Mouse (Mus musculus) forebrain, embryonic 16.5 days (tissue): ENCODE measurements at regions not wholly inside any gene's neighbourhood (a gene's known extent, or its start where the extent isn't known, plus 50 kb on each side); places are given as distances from the start of the nearest gene placed in this dataset.

Experiments used
- ATAC-seq: fragments of 200-750 bp; cut with Nextera tagmentation; 2 replicates; pipeline ENCODE4 v1.8.0; 2017; ENCODE audit warnings: mild to moderate bottlenecking, moderate library complexity
- H3K27ac ChIP-seq: fragments of 300-500 bp; sonication (generic); 2 replicates; pipeline ENCODE4 v1.5.1; 2014; ENCODE audit warnings: low read length, control low read depth
- H3K27me3 ChIP-seq: fragments of 300-500 bp; sonication (generic); replicated peaks from 2 replicates; pipeline ENCODE4 v1.6.1; 2014; ENCODE audit warnings: low read length; ENCODE audit not compliant: control insufficient read depth, insufficient read depth
- H3K36me3 ChIP-seq: fragments of 300-500 bp; sonication (generic); 2 replicates; pipeline ENCODE4 v1.6.1; 2014; ENCODE audit not compliant: control insufficient read depth, insufficient read depth
- H3K4me1 ChIP-seq: fragments of 300-500 bp; sonication (generic); replicated peaks from 2 replicates; pipeline ENCODE4 v1.6.1; 2014; ENCODE audit warnings: low read length; ENCODE audit not compliant: control insufficient read depth, insufficient read depth
- H3K4me2 ChIP-seq: fragments of 300-500 bp; sonication (generic); 2 replicates; pipeline ENCODE4 v1.6.1; 2014; ENCODE audit warnings: mild to moderate bottlenecking, low read length, control low read depth
- H3K4me3 ChIP-seq: fragments of 300-500 bp; sonication (generic); replicated peaks from 2 replicates; pipeline ENCODE4 v1.5.1; 2014; ENCODE audit warnings: mild to moderate bottlenecking, low read length, control low read depth
- H3K9ac ChIP-seq: fragments of 300-500 bp; sonication (generic); replicated peaks from 2 replicates; pipeline ENCODE4 v1.6.1; 2014; ENCODE audit warnings: low read depth, low read length, control low read depth
- H3K9me3 ChIP-seq: fragments of 300-500 bp; sonication (generic); 2 replicates; pipeline ENCODE4 v1.6.1; 2016; ENCODE audit warnings: low read length; ENCODE audit not compliant: control insufficient read depth
- WGBS: fragments of 180-500 bp; shearing (Covaris S2); extraction: QIAGEN DNeasy Blood & Tissue Kit; methylation state at CpG from one replicate; pipeline ENCODE4 v1.1.7; 2014; 5-methylcytosine and 5-hydroxymethylcytosine counted together

DNA sequence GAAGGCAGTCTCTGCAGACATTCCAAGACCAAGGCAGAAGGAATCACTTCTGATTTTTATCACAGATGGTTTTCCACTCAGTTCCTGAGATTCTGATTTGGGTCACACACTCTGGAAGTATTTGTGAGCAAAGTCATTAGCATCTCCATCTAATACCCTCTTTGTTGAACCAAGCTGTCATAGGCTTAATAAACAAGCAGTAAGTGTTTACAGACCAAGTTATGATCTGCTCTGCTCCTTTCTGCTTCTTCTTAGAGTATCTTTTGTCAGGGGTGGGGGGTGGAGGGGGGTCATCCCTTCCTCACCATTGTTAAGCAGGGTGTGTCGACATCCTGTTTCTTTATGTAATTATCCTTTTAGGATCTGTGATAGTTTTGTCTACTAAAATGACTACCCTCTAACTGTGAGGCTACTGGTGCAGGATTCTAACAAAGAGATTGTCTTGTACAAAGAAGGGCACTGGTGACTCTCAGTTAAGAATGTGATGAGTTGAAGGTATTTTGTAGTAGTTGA, 358.2 kb upstream of the Adgrl2 start:
- Histone ChIP-seq H3K36me3 (no peaks in the 10 kb centered on the region), H3K4me2 (no peak overlapping the region), H3K27me3 (no peaks in the 10 kb centered on the region), H3K4me3 (no peak overlapping the region), H3K27ac (no peak overlapping the region), H3K4me1 (no peaks in the 10 kb centered on the region), H3K9ac (no peak overlapping the region), H3K9me3 (no peaks in the 10 kb centered on the region)
- 77% methylated on average over 1 of the region's 1 CpGs for WGBS
- no peak for ATAC-seq

DNA sequence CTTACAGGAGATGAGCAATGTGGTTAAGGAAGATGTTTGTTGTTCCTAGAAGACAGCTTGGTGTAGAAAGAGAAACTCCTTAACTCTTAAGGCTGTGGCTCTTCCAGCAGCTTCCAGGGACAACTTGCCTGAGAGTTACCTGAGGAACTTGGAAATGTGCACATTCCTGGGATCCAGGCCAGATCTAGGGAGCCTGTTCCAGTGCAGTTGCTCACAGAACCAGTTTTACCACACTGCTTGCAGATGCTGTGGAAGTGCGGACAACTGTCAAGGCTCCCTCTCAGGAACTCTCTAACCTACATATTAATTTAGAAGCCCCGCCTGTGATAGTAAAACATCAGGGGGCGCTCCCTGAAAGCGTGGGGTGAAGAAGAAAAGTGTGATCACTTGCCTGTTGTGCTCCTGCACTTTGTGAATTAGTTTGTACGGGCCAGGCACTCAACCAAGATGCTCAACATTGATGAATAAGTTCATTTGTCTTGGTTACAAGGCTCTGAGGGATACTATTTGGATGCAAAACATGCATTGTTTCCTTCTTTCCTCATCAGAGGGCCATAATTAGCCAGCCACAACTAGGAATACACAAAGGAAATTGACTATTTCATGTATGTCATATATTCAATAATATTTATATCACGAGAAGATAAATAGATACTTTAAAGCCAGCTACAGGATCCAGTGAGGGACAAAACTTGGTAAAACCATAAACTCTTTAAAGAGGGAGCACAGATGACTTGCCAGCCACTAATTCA, 357.1 kb upstream of the Adgrl2 start:
- Histone ChIP-seq H3K27me3 (no peaks in the 10 kb centered on the region), H3K9me3 (no peaks in the 10 kb centered on the region), H3K27ac (no peak overlapping the region), H3K36me3 (no peaks in the 10 kb centered on the region), H3K9ac (no peak overlapping the region), H3K4me1 (peaks cover 3% of the 10 kb centered on the region), H3K4me2 (no peak overlapping the region), H3K4me3 (no peak overlapping the region)
- 38% methylated on average over 6 of the region's 6 CpGs for WGBS
- ATAC-seq: no peak

DNA sequence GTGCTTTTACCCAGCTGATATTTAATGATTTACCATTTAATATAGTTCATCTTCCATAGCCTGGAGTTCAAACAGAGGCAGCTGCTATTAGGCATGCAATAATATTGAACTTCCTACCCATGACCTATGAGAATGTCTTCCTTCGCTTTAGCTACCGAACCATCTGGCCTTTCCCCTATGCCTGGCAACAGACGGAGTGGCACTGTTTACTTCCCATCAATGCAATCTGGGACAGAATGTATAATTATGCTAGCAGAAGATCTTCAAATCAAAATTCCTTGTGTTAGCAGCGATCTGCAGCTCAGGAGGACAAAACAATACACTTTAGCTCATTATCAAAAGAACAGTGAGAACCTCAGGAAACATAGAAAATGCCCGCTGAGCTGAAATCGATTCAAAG, 352.2 kb upstream of the Adgrl2 start:
- peak; percentile 47; the same call in 1 of the 2 replicates for ATAC-seq
- 34% methylated on average over 6 of the region's 6 CpGs for WGBS

DNA sequence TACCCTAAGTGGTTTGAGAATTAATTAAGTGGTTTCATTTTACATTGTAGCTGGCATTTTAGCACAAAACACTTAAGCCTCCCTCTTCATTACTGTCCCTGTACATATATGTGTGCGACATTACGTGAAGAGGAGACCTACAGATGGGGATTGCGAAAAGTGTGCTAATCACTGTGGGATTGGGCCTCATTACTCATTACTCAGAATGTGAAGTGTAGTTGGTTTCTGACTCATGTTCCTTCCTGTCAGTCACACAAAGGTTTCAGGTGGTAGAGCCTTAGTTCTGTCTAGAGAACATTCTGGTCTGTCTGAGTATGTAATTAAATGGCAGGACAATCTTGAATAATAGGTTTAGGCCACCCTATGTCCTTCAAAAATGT, 349.0 kb upstream of the Adgrl2 start:
- Histone ChIP-seq H3K4me3 (no peak overlapping the region), H3K9ac (no peak overlapping the region), H3K9me3 (no peaks in the 10 kb centered on the region), H3K4me1 (peaks cover 6% of the 10 kb centered on the region), H3K27me3 (no peaks in the 10 kb centered on the region), H3K4me2 (no peak overlapping the region), H3K36me3 (no peaks in the 10 kb centered on the region), H3K27ac (no peak overlapping the region)
- WGBS: 71% methylated on average over 3 of the region's 3 CpGs
- no peak for ATAC-seq

More for the DNA sequence above, 352.2 kb upstream of the Adgrl2 start:
- H3K36me3 ChIP-seq: no peaks in the 10 kb centered on the region
- H3K4me2 ChIP-seq: no peak overlapping the region
- H3K27ac ChIP-seq: no peak overlapping the region
- H3K9ac ChIP-seq: no peak overlapping the region
- H3K4me1 ChIP-seq: peaks cover 6% of the 10 kb centered on the region
- no peaks in the 10 kb centered on the region for H3K9me3 ChIP-seq
- no peak overlapping the region for H3K4me3 ChIP-seq
- no peaks in the 10 kb centered on the region for H3K27me3 ChIP-seq

DNA sequence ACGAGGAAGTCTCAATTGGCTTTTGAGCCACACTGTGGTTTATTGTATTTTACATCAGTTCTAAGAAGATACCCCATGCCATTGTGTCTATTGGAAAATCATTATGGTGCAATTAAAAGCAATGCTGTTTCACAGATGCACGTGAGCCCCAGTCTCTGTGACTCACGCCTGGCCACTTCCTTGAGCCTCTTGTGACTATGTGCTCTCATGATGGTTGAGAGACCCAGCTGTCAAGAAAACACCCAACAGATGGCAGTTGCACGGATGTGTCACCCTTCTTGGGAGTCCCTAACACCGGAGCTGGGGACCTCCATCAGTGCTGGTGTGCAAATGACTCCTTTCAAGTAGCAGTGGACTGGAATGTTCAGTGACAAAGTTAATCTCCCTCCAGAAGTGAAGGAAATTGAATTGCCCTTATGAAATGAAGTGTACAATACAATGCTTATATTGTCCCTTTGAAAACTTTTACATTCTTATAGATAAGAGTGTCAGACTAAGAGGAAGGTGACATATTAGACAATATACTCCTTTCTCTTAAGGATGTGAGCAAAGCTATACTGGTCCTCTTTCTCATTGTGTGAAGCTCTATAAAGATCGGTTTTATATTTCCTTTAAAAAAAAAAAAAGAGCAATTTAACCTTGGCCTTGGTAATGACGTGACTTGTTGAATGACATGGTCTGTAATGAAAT, 348.5 kb upstream of the Adgrl2 start:
- H3K36me3 ChIP-seq: no peaks in the 10 kb centered on the region
- WGBS: 52% methylated on average over 7 of the region's 7 CpGs
- ATAC-seq: no peak

DNA sequence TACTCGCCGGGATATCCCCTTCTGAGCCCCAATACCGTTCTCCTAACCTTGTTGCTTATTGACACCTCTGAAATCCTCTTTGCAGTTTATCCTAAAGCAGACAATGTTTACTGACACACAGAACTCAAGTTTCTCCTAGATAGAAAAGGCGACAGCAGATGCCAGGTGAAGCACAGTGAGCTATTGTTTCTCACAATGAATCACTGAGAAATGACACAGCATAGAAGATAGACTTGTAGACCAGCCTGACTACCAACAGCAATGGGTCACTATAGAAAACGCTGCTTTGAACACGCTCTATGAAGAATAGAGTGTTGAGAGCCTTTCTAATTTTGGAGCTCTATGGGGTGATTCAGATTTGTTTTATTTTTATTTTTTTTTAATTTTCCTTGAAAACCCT, 344.9 kb upstream of the Adgrl2 start:
- Histone ChIP-seq H3K4me3 (no peak overlapping the region), H3K27me3 (no peaks in the 10 kb centered on the region), H3K27ac (no peak overlapping the region), H3K36me3 (no peaks in the 10 kb centered on the region), H3K9me3 (no peaks in the 10 kb centered on the region), H3K9ac (no peak overlapping the region), H3K4me1 (no peaks in the 10 kb centered on the region), H3K4me2 (no peak overlapping the region)
- 75% methylated on average over 6 of the region's 6 CpGs for WGBS
- no peak for ATAC-seq

More for the DNA sequence above, 348.5 kb upstream of the Adgrl2 start:
- Histone ChIP-seq H3K4me1 (peaks cover 6% of the 10 kb centered on the region), H3K4me3 (no peak overlapping the region), H3K4me2 (no peak overlapping the region), H3K9me3 (no peaks in the 10 kb centered on the region), H3K27ac (no peak overlapping the region), H3K9ac (no peak overlapping the region), H3K27me3 (no peaks in the 10 kb centered on the region)

DNA sequence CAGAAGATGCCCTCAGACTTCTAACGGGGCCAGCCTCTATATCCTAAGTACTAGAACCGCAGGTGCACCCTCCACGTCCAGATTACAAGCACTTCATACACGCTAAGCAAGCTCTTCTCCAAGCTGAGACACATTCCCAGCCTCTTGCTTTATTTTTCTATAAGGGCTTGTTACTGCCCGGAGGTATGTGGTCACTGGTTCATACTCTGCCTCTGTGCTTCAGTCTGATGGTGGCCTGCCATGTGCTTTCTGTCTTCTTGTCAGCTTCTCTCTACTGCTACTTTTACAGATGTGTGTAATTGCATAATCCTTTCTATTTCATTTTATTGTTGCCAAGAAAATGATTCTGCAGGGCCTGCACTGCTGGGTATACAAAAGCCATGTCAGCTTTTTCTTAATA, 343.3 kb upstream of the Adgrl2 start:
- Histone ChIP-seq H3K9me3 (no peaks in the 10 kb centered on the region), H3K27me3 (no peaks in the 10 kb centered on the region), H3K9ac (no peak overlapping the region), H3K27ac (no peak overlapping the region), H3K4me1 (no peaks in the 10 kb centered on the region), H3K4me3 (no peak overlapping the region), H3K36me3 (no peaks in the 10 kb centered on the region), H3K4me2 (no peak overlapping the region)
- ATAC-seq: no peak
- 67% methylated on average over 5 of the region's 5 CpGs for WGBS

DNA sequence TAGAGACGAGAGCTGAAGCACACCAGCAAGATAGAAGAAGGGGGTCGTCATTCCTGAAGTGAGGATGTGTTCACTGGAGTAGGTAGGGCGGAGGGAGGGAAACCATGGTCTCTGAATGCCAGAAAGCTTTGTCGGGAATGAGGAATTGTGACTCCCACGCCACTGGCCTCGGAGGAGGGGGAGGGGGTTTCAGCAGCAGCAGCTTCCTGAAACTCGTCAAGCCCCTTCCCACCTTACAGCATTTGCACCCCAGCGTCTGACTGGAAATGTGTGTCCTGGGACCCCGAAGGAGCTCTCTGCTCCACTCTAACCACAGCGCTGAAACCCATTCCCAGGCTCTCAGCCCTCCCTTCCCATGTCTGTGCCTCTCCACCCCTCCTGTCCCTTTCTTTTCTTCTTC, 342.8 kb upstream of the Adgrl2 start:
- no peaks in the 10 kb centered on the region for H3K27me3 ChIP-seq
- WGBS: 37% methylated on average over 10 of the region's 10 CpGs
- H3K9me3 ChIP-seq: no peaks in the 10 kb centered on the region
- no peak overlapping the region for H3K9ac ChIP-seq
- H3K4me2 ChIP-seq: no peak overlapping the region
- no peak overlapping the region for H3K4me3 ChIP-seq
- H3K27ac ChIP-seq: no peak overlapping the region
- no peak for ATAC-seq
- H3K36me3 ChIP-seq: no peaks in the 10 kb centered on the region
- no peaks in the 10 kb centered on the region for H3K4me1 ChIP-seq

DNA sequence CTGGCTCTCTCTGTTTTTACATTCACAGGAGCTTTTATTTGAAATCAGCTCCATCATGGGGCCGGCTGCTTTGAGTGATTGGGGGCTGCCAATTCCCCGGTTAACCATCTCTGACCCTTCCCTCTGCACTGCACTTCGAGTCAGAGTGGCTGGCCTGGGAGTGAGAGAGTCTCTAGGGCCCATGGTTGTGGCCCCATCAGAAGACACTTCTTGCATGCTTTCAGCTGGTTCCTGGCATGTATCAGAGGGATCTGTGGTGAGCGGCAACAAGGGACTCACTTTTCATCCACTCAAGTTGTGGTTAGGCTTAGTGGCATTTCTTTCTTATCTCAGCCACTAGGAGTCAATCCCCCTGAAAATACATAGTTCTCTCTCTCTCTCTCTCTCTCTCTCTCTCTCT, 341.8 kb upstream of the Adgrl2 start:
- Histone ChIP-seq H3K4me3 (no peak overlapping the region), H3K9me3 (no peaks in the 10 kb centered on the region), H3K36me3 (no peaks in the 10 kb centered on the region), H3K4me2 (no peak overlapping the region), H3K4me1 (no peaks in the 10 kb centered on the region), H3K9ac (no peak overlapping the region), H3K27ac (no peak overlapping the region), H3K27me3 (no peaks in the 10 kb centered on the region)
- ATAC-seq: no peak
- 15% methylated on average over 4 of the region's 4 CpGs for WGBS
